Mouse (Mus musculus) heart, adult 2 months (tissue): ENCODE results near the gene Hist1h2ba. TPM values are rescaled to one million over a fixed set of nuclear protein-coding genes. Genes with fewer than 3 reads are reported as not detected.

ENCODE experiments used
- DNase-seq, 2 experiments: peaks; one replicate each; pipeline ENCODE4 v3.0.0; 2021
- H3K27ac ChIP-seq: fragments of 200-600 bp; 2 replicates; pipeline ENCODE4 v1.8.1; 2022
- H3K27me3 ChIP-seq: fragments of 200-500 bp; 2 replicates; pipeline ENCODE4 v1.6.1; 2012; ENCODE audit warnings: mild to moderate bottlenecking, low read length, inconsistent platforms, mixed read lengths; ENCODE audit not compliant: control insufficient read depth, insufficient read depth
- H3K36me3 ChIP-seq: fragments of 200-500 bp; 2 replicates; pipeline ENCODE4 v1.6.1; 2012; ENCODE audit warnings: low read length, inconsistent platforms; ENCODE audit not compliant: control insufficient read depth, insufficient read depth
- H3K4me1 ChIP-seq: fragments of 200-500 bp; 2 replicates; pipeline ENCODE4 v1.6.1; 2011; ENCODE audit warnings: low read length; ENCODE audit not compliant: control insufficient read depth, insufficient read depth
- H3K4me3 ChIP-seq: fragments of 200-600 bp; 2 replicates; pipeline ENCODE4 v1.8.1; 2022
- H3K79me2 ChIP-seq: fragments of 200-500 bp; replicated peaks from 2 replicates; pipeline ENCODE4 v1.6.1; 2012; ENCODE audit warnings: mild to moderate bottlenecking, inconsistent platforms, low read length, moderate library complexity, mixed read lengths; ENCODE audit not compliant: control insufficient read depth, insufficient read depth
- H3K9ac ChIP-seq: fragments of 200-500 bp; 2 replicates; pipeline ENCODE4 v1.6.1; 2012; ENCODE audit warnings: low read depth, mild to moderate bottlenecking, control low read depth, inconsistent platforms, low read length, mixed read lengths
- CTCF ChIP-seq: fragments of 200-600 bp; IDR thresholded peaks from 2 replicates; pipeline ENCODE4 v1.8.1; 2022; ENCODE audit warnings: antibody characterized with exemption, mild to moderate bottlenecking, moderate library complexity
- EP300 ChIP-seq: fragments of 200-500 bp; IDR thresholded peaks from 2 replicates; pipeline ENCODE4 v1.6.1; 2011; ENCODE audit warnings: low read depth, low read length, control low read depth; ENCODE audit not compliant: insufficient read depth
- POLR2A ChIP-seq: fragments of 200-500 bp; IDR thresholded peaks from 2 replicates; pipeline ENCODE4 v1.6.1; 2011; ENCODE audit warnings: mild to moderate bottlenecking, low read depth, low read length, control low read depth; ENCODE audit not compliant: insufficient read depth
- WGBS: fragments of 180-500 bp; shearing (Covaris S2); methylation state at CpG from one replicate; pipeline ENCODE4 v1.1.7; 2018; 5-methylcytosine and 5-hydroxymethylcytosine counted together
- intact Hi-C: fragments of 180-260 bp; cut with DNase I; formaldehyde crosslinking; loops from one replicate; pipeline ENCODE4 v1.15.1; 2025
- polyA plus RNA-seq: library from polyadenylated mRNA; depleted of rRNA; stranded (reverse); fragments of >200 nt; gene quantifications from 2 replicates; pipeline ENCODE4 v1.2.3, GENCODE M21; 2012
- total RNA-seq, 2 experiments: library from RNA; stranded (reverse); gene quantifications; 2 replicates each; pipeline ENCODE4 v1.2.3; 2021

Hist1h2ba gene
- total and polyA plus RNA-seq, 3 experiments, result not detected

DNA sequence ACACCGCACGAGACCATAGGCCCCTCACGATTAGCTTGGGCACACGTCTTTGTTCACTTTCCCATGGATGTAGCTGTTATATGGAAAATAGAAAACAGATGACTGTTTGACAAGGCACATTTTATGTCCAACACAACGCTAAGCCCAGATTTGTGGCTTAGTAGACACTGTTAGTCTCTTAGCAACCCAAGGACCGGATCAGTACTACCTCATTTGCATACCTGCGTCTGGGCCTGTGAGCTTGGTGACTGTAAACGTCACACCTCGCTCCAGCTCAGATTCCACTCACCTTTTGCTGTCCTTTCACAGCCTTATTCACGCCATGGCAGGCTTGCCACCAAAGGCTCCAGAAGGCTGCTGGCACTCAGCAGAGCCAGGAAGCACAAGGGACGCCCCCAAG, 3.1 kb downstream of the Hist1h2ba start:
- no peak for TF ChIP-seq CTCF
- no peak for TF ChIP-seq POLR2A
- TF ChIP-seq EP300, result no peak
- Histone ChIP-seq H3K27me3 (no peaks in the 10 kb centered on the region), H3K27ac (no peak overlapping the region), H3K79me2 (no peaks in the 10 kb centered on the region), H3K9ac (no peak overlapping the region), H3K36me3 (no peaks in the 10 kb centered on the region), H3K4me1 (no peaks in the 10 kb centered on the region), H3K4me3 (no peak overlapping the region)
- DNase-seq, result no peak
- WGBS, result 73% methylated on average over 11 of the region's 11 CpGs
- intact Hi-C loops, result no loop called here

DNA sequence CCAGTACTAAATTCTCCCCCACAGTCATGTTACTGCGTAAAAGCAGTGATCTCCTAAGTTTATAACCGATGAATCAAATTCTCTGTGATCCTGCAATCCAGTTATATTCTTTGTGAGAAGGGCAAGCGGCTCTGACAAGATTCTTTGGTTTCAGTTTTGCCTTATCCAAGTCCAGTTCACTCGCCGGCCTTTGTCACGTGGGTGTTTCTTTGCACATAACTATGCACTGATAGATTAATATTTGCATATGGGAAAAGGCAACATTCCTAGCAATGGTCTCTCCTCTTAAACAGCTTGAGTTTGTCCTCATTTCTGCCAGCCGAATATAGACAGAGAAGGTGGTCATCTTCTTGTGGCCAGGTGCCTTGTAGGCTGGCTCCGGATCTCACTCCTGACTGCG, 3.5 kb downstream of the Hist1h2ba start:
- H3K36me3 ChIP-seq, result no peaks in the 10 kb centered on the region
- TF ChIP-seq CTCF, result no peak
- no peak for TF ChIP-seq POLR2A
- TF ChIP-seq EP300, result no peak
- no peaks in the 10 kb centered on the region for H3K4me1 ChIP-seq
- no peak overlapping the region for H3K4me3 ChIP-seq
- WGBS, result 87% methylated on average over 9 of the region's 9 CpGs
- DNase-seq, result no peak
- H3K9ac ChIP-seq, result no peak overlapping the region
- no peak overlapping the region for H3K27ac ChIP-seq
- intact Hi-C loops, result no loop called here
- H3K79me2 ChIP-seq, result no peaks in the 10 kb centered on the region
- no peaks in the 10 kb centered on the region for H3K27me3 ChIP-seq

DNA sequence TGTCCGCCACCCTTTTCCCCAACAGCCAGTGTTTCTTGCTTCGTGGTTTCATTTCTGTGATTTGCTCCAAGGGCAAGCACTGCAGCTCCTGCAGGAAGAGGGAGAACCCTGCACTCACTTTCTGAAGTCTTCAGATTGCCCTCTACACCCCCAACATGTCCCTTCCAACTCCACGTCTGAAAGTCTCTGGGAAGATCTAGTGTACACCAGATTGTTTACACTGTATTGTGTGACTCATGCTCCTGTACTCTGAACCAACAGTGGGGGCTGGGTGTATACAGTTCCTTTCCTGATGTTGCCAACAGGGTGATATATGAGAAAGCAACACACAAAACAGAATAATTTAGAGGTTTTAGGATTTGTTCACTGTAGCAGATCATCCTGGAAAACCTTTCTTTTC, 5.3 kb downstream of the Hist1h2ba start:
- H3K9ac ChIP-seq, result no peak overlapping the region
- WGBS, result 30% methylated on average over 3 of the region's 3 CpGs
- TF ChIP-seq POLR2A, result no peak
- no peak for TF ChIP-seq CTCF
- no peak for TF ChIP-seq EP300
- no peaks in the 10 kb centered on the region for H3K36me3 ChIP-seq
- intact Hi-C loops, result no loop called here
- no peak overlapping the region for H3K27ac ChIP-seq
- no peak for DNase-seq
- no peaks in the 10 kb centered on the region for H3K27me3 ChIP-seq
- no peak overlapping the region for H3K4me3 ChIP-seq
- H3K4me1 ChIP-seq, result no peaks in the 10 kb centered on the region
- H3K79me2 ChIP-seq, result no peaks in the 10 kb centered on the region

DNA sequence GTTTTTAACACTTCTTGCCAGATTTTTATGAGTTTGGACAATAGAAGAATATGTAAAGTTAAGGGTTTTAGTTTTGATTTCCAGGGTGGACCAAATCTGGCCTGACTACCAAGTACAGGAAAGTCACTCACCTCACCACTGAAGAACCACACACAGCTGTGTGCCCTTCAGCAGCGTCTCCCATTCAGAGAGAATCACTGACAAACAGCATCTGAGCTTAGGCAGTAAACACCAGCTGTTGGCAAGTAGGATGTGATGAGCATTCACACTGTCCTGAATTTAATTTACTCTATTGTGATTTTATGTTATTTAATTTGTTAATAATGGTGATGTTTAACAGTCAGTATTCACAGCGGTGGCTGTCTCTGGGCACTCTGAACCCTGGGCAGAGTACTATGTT, 8.2 kb downstream of the Hist1h2ba start:
- 89% methylated on average over 2 of the region's 2 CpGs for WGBS
- DNase-seq, result no peak
- intact Hi-C loops, result no loop called here
- Histone ChIP-seq H3K27me3 (no peaks in the 10 kb centered on the region), H3K9ac (no peak overlapping the region), H3K4me1 (no peaks in the 10 kb centered on the region), H3K79me2 (no peaks in the 10 kb centered on the region), H3K36me3 (no peaks in the 10 kb centered on the region), H3K27ac (no peak overlapping the region), H3K4me3 (no peak overlapping the region)
- no peak for TF ChIP-seq CTCF
- no peak for TF ChIP-seq EP300
- TF ChIP-seq POLR2A, result no peak

GRCm38 (mm10) chr13:23917674-23918073, 16.3 kb downstream of the Hist1h2ba start:
- WGBS, result 55% methylated on average over 4 of the region's 4 CpGs
- Histone ChIP-seq H3K27me3 (no peaks in the 10 kb centered on the region), H3K4me1 (peaks cover 2% of the 10 kb centered on the region; the same call in 1 of the 2 replicates), H3K36me3 (no peaks in the 10 kb centered on the region), H3K4me3 (no peak overlapping the region), H3K27ac (no peak overlapping the region), H3K79me2 (no peaks in the 10 kb centered on the region), H3K9ac (no peak overlapping the region)
- no peak for DNase-seq
- intact Hi-C loops, result no loop called here
- no peak for TF ChIP-seq EP300
- no peak for TF ChIP-seq POLR2A
- no peak for TF ChIP-seq CTCF

GRCm38 (mm10) chr13:23916132-23916531, 17.8 kb downstream of the Hist1h2ba start:
- DNase-seq, result no peak
- WGBS, result 78% methylated on average over 1 of the region's 1 CpGs
- no peaks in the 10 kb centered on the region for H3K27me3 ChIP-seq
- intact Hi-C loops, result no loop called here
- peaks cover 2% of the 10 kb centered on the region; the same call in 1 of the 2 replicates for H3K4me1 ChIP-seq
- H3K9ac ChIP-seq, result no peak overlapping the region
- no peak overlapping the region for H3K4me3 ChIP-seq
- H3K79me2 ChIP-seq, result no peaks in the 10 kb centered on the region
- TF ChIP-seq POLR2A (no peak), EP300 (no peak), CTCF (no peak)
- no peak overlapping the region for H3K27ac ChIP-seq
- no peaks in the 10 kb centered on the region for H3K36me3 ChIP-seq
